Mouse (Mus musculus): ENCODE results near the gene Mtfmt.
A peak's percentile ranks its signal among the peaks of the same experiment; 100 is the strongest.

Gene Mtfmt

GRCm38 (mm10) chr9:65427511-65427910 lies 8.1 kb upstream of the Mtfmt start:
- DNase-seq (ENCODE audit: low read depth, low spot score) = no peak

GRCm38 (mm10) chr9:65428003-65428402 lies 7.6 kb upstream of the Mtfmt start:
- DNase-seq (ENCODE audit: low read depth, low spot score) = no peak

- no peak for DNase-seq (ENCODE audit: low read depth, low spot score)
Observed at GRCm38 (mm10) chr9:65430401-65430800, 5.2 kb upstream of the Mtfmt start.

- peak; percentile 14 for DNase-seq (ENCODE audit: low read depth, low spot score)
Observed at GRCm38 (mm10) chr9:65430921-65431320, 4.7 kb upstream of the Mtfmt start.

GRCm38 (mm10) chr9:65432236-65432635 lies 3.3 kb upstream of the Mtfmt start:
- DNase-seq (ENCODE audit: low read depth, low spot score) = peak; percentile 77

- DNase-seq (ENCODE audit: low read depth, low spot score) = peak; percentile 89
Observed at GRCm38 (mm10) chr9:65434140-65434539, 1.4 kb upstream of the Mtfmt start.

- DNase-seq (ENCODE audit: low read depth, low spot score) = no peak
Observed at GRCm38 (mm10) chr9:65435211-65435610, 371 bp upstream of the Mtfmt start.

GRCm38 (mm10) chr9:65444692-65445091 lies 9.1 kb downstream of the Mtfmt start:
- no peak for DNase-seq (ENCODE audit: low read depth, low spot score)

- peak; percentile 34 for DNase-seq (ENCODE audit: low read depth, low spot score)
Observed at GRCm38 (mm10) chr9:65447951-65448350, 12.4 kb downstream of the Mtfmt start.

- DNase-seq (ENCODE audit: low read depth, low spot score) = no peak
Observed at GRCm38 (mm10) chr9:65458975-65459374, 23.4 kb downstream of the Mtfmt start.

GRCm38 (mm10) chr9:65460198-65460597 lies 24.6 kb downstream of the Mtfmt start:
- DNase-seq (ENCODE audit: low read depth, low spot score) = no peak

- peak; percentile 90 for DNase-seq (ENCODE audit: low read depth, low spot score)
Observed at GRCm38 (mm10) chr9:65460732-65461442, 25.3 kb downstream of the Mtfmt start, which contains the start of gene Spg21. Spg21 (plus strand) TSS chr9:65460947.

GRCm38 (mm10) chr9:65462544-65462943 lies 27.0 kb downstream of the Mtfmt start:
- no peak for DNase-seq (ENCODE audit: low read depth, low spot score)

- DNase-seq (ENCODE audit: low read depth, low spot score) = no peak
Observed at GRCm38 (mm10) chr9:65464161-65464560, 28.6 kb downstream of the Mtfmt start.

- no peak for DNase-seq (ENCODE audit: low read depth, low spot score)
Observed at GRCm38 (mm10) chr9:65465241-65465640, 29.7 kb downstream of the Mtfmt start.

- no peak for DNase-seq (ENCODE audit: low read depth, low spot score)
Observed at GRCm38 (mm10) chr9:65467686-65468085, 32.1 kb downstream of the Mtfmt start.

GRCm38 (mm10) chr9:65472769-65473168 lies 37.2 kb downstream of the Mtfmt start:
- no peak for DNase-seq (ENCODE audit: low read depth, low spot score)

- DNase-seq (ENCODE audit: low read depth, low spot score) = no peak
Observed at GRCm38 (mm10) chr9:65479158-65479557, 43.6 kb downstream of the Mtfmt start.

GRCm38 (mm10) chr9:65480071-65480470 lies 44.5 kb downstream of the Mtfmt start:
- DNase-seq (ENCODE audit: low read depth, low spot score) = no peak

- DNase-seq (ENCODE audit: low read depth, low spot score) = no peak
Observed at GRCm38 (mm10) chr9:65491476-65491875, 55.9 kb downstream of the Mtfmt start.

GRCm38 (mm10) chr9:65492351-65492750 lies 56.8 kb downstream of the Mtfmt start:
- no peak for DNase-seq (ENCODE audit: low read depth, low spot score)

- DNase-seq (ENCODE audit: low read depth, low spot score) = no peak
Observed at GRCm38 (mm10) chr9:65492851-65493250, 57.3 kb downstream of the Mtfmt start.

GRCm38 (mm10) chr9:65502146-65502545 lies 66.6 kb downstream of the Mtfmt start:
- DNase-seq (ENCODE audit: low read depth, low spot score) = peak; percentile 37
